Mouse (Mus musculus): Measurements from ENCODE around the gene Rps27l. TPM values are rescaled to one million over a fixed set of nuclear protein-coding genes. Genes with fewer than 3 reads are reported as not detected.

Gene Rps27l
- total and polyA plus RNA-seq, 3 experiments = 469 to 502 TPM; not detected in 1

DNA sequence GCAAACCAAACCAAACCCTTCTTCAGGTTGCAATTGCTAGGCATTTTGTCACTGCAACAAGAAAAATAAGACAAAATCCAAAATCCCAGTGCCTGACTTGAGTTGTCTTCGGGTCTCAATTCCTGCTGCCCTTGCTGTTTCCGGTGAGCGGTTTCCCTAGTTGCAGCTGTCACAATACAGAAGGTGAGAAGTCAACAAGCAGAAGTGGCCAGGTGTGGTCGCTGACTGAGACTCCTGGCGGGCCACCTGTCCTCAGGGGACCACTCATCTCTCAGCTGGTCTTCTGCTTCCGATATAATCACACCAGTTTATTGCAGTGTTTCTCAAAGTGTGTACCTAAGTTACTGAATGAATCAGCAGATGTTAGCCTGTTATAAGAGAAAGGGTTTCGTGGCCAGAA is 15.5 kb upstream of the Rps27l start:
- DNase-seq (ENCODE audit: low read depth, low spot score) = no peak
- no peaks in the 10 kb centered on the region for H3K79me2 ChIP-seq (ENCODE audit: control insufficient read depth, insufficient read depth, low read length, poor library complexity)
- no peak overlapping the region for H3K9ac ChIP-seq (ENCODE audit: control insufficient read depth, low read depth, low read length, poor library complexity, severe bottlenecking)
- H3K9me3 ChIP-seq (replicated peaks; ENCODE audit: insufficient read depth, low read length) = no peaks in the 10 kb centered on the region
- H3K4me3 ChIP-seq (ENCODE audit: control insufficient read depth in 1 of 2, insufficient read depth in 1 of 2, low read depth in 2 of 2, low read length in 2 of 2) = no peak overlapping the region
- H3K27me3 ChIP-seq (ENCODE audit: control insufficient read depth in 1 of 2, insufficient read depth in 2 of 2, low read length in 2 of 2) = no peaks in the 10 kb centered on the region
- TF ChIP-seq MAX (IDR thresholded peaks at IDR 0.05; ENCODE audit: low read length) (no peak), BHLHE40 (IDR thresholded peaks at IDR 0.05; ENCODE audit: borderline replicate concordance, low read depth, low read length) (no peak), ETS1 (IDR thresholded peaks at IDR 0.05; ENCODE audit: low read depth, low read length) (no peak)
- H3K36me3 ChIP-seq (ENCODE audit: control insufficient read depth in 1 of 2, insufficient read depth in 2 of 2, low read length in 2 of 2) = no peaks in the 10 kb centered on the region
- no peaks in the 10 kb centered on the region for H3K4me1 ChIP-seq (ENCODE audit: control insufficient read depth in 1 of 2, insufficient read depth in 2 of 2, low read length in 2 of 2)
- no peak overlapping the region for H3K27ac ChIP-seq (ENCODE audit: control insufficient read depth, low read depth, low read length)

DNA sequence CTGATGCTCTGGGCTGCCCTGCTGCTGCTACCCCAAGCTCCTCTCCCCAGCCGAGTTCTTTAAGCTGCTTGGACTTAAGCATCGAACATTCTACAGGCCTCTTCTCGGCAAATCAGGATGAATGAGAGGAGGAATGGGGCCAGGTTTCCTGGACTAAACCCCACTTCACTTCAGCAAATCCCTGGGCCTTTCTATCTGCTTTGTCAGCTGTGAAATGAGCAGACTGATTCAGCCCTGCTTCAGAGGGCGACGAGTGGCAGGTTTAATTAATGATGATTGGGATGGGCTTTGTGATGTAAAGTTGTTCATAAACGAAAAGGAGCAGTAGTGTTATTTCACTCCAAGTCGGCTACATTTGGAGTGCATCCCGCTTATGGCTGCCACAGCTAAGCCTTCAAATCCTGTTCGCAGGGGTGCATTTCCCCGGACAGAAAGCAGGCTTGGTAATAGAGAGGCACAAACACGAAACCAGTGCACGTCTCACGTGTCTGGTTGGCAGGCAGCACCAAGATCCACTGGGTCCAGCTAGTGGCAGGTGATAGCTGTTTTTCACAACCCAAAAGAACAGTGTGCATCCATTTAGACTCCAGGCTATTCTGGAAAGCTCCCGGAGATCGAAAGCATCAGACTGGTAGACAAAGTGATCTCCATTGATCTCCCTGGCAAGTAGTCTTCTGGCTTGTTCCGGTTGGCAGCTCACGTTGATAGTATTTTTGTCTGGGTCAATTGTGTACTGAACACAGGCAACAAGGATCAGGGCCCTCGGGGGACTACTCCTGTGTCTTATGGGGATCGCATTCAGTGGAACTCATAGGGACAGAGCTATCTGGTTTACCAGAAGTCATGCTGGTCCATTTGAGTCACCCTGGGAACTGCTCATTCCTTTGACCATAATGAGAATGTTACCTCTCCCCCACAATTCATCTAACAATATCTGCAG is 11.7 kb upstream of the Rps27l start:
- no peaks in the 10 kb centered on the region for H3K36me3 ChIP-seq (ENCODE audit: control insufficient read depth in 1 of 2, insufficient read depth in 2 of 2, low read length in 2 of 2)
- DNase-seq (ENCODE audit: low read depth, low spot score) = no peak

DNA sequence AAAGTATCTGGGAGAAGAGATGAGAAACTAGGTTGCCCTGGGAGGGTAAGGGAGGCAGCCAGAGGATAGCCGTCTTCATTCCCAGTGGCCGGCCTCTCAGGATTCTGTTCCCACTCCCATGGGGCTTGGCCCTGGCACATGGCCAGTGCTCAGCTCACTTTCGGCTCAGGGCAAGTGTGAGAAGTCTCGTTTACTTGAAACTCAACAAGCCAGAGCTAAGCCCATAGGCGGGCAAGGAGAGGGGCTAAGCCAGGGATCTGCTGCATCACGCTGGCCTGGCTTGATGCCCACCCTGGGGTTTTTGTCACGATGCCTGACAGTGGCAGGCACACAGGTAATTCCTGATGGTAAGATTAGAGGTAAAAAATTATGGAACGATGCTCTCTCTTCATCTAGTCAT is 8.4 kb upstream of the Rps27l start:
- H3K9ac ChIP-seq (ENCODE audit: control insufficient read depth, low read depth, low read length, poor library complexity, severe bottlenecking) = no peak overlapping the region
- TF ChIP-seq TBP (IDR thresholded peaks at IDR 0.05; ENCODE audit: low read depth, low read length) (no peak), ETS1 (IDR thresholded peaks at IDR 0.05; ENCODE audit: low read depth, low read length) (no peak), RCOR1 (IDR thresholded peaks at IDR 0.05; ENCODE audit: low read depth, low read length) (no peak), POLR2AphosphoS5 (IDR thresholded peaks at IDR 0.05; ENCODE audit: borderline replicate concordance, low read depth, low read length) (no peak), MEF2A (IDR thresholded peaks at IDR 0.05; ENCODE audit: extremely low read depth, insufficient replicate concordance, low read depth, low read length, poor library complexity, severe bottlenecking) (no peak), CHD2 (IDR thresholded peaks at IDR 0.05; ENCODE audit: low read length) (no peak), CHD1 (IDR thresholded peaks at IDR 0.05; ENCODE audit: low read depth, low read length) (no peak), POLR2AphosphoS2 (IDR thresholded peaks at IDR 0.05; ENCODE audit: low read length) (no peak), CTCF (IDR thresholded peaks at IDR 0.05 in 2 of 3, conservative IDR thresholded peaks at IDR 0.05 in 1 of 3; ENCODE audit: control insufficient read depth in 1 of 3, insufficient read depth in 1 of 3, low read depth in 2 of 3, low read length in 3 of 3, poor library complexity in 1 of 3, severe bottlenecking in 1 of 3) (no peak), HCFC1 (IDR thresholded peaks at IDR 0.05; ENCODE audit: low read depth, low read length) (no peak), EP300 (IDR thresholded peaks at IDR 0.05; ENCODE audit: low read depth in 1 of 2, low read length in 2 of 2) (no peak), USF1 (IDR thresholded peaks at IDR 0.05; ENCODE audit: low read depth, low read length) (no peak), POLR2A (IDR thresholded peaks at IDR 0.05; ENCODE audit: control insufficient read depth in 1 of 2, insufficient read depth in 1 of 2, low read depth in 1 of 2, low read length in 2 of 2, poor library complexity in 1 of 2) (no peak), ELF1 (IDR thresholded peaks at IDR 0.05; ENCODE audit: low read depth, low read length) (no peak), KAT2A (conservative IDR thresholded peaks at IDR 0.05; ENCODE audit: low read depth, low read length) (no peak), BHLHE40 (IDR thresholded peaks at IDR 0.05; ENCODE audit: borderline replicate concordance, low read depth, low read length) (no peak), MAX (IDR thresholded peaks at IDR 0.05; ENCODE audit: low read length) (no peak), SMC3 (IDR thresholded peaks at IDR 0.05; ENCODE audit: low read depth, low read length) (no peak)
- H3K27me3 ChIP-seq (ENCODE audit: control insufficient read depth in 1 of 2, insufficient read depth in 2 of 2, low read length in 2 of 2) = no peaks in the 10 kb centered on the region
- H3K27ac ChIP-seq (ENCODE audit: control insufficient read depth, low read depth, low read length) = no peak overlapping the region
- no peak for DNase-seq (ENCODE audit: low read depth, low spot score)
- H3K4me3 ChIP-seq (ENCODE audit: control insufficient read depth in 1 of 2, insufficient read depth in 1 of 2, low read depth in 2 of 2, low read length in 2 of 2) = no peak overlapping the region
- H3K4me1 ChIP-seq (ENCODE audit: control insufficient read depth in 1 of 2, insufficient read depth in 2 of 2, low read length in 2 of 2) = peaks cover 0 to 4% of the 10 kb centered on the region in 2 experiments; a peak in 3 of 4 replicates
- no peaks in the 10 kb centered on the region for H3K79me2 ChIP-seq (ENCODE audit: control insufficient read depth, insufficient read depth, low read length, poor library complexity)
- no peaks in the 10 kb centered on the region for H3K9me3 ChIP-seq (replicated peaks; ENCODE audit: insufficient read depth, low read length)
- no peaks in the 10 kb centered on the region for H3K36me3 ChIP-seq (ENCODE audit: control insufficient read depth in 1 of 2, insufficient read depth in 2 of 2, low read length in 2 of 2)

More for the DNA sequence above, 11.7 kb upstream of the Rps27l start:
- no peak overlapping the region for H3K27ac ChIP-seq (ENCODE audit: control insufficient read depth, low read depth, low read length)
- no peaks in the 10 kb centered on the region for H3K79me2 ChIP-seq (ENCODE audit: control insufficient read depth, insufficient read depth, low read length, poor library complexity)
- H3K9ac ChIP-seq (ENCODE audit: control insufficient read depth, low read depth, low read length, poor library complexity, severe bottlenecking) = no peak overlapping the region
- no peaks in the 10 kb centered on the region for H3K27me3 ChIP-seq (ENCODE audit: control insufficient read depth in 1 of 2, insufficient read depth in 2 of 2, low read length in 2 of 2)
- H3K4me1 ChIP-seq (ENCODE audit: control insufficient read depth in 1 of 2, insufficient read depth in 2 of 2, low read length in 2 of 2) = peaks cover 0 to 4% of the 10 kb centered on the region in 2 experiments; a peak in 3 of 4 replicates
- no peak for TF ChIP-seq ZNF384 (IDR thresholded peaks at IDR 0.05; ENCODE audit: low read depth, low read length)
- TF ChIP-seq USF2 (IDR thresholded peaks at IDR 0.05; ENCODE audit: borderline replicate concordance in 1 of 2, insufficient read depth in 1 of 2, low read depth in 1 of 2, low read length in 2 of 2) = no peak
- no peak for TF ChIP-seq MYB (IDR thresholded peaks at IDR 0.05; ENCODE audit: low read depth, low read length)
- no peak for TF ChIP-seq RAD21 (IDR thresholded peaks at IDR 0.05; ENCODE audit: low read depth, low read length)
- no peaks in the 10 kb centered on the region for H3K9me3 ChIP-seq (replicated peaks; ENCODE audit: insufficient read depth, low read length)
- no peak overlapping the region for H3K4me3 ChIP-seq (ENCODE audit: control insufficient read depth in 1 of 2, insufficient read depth in 1 of 2, low read depth in 2 of 2, low read length in 2 of 2)

Data from MEL (cell line).